Mouse (Mus musculus): ENCODE data around the gene Rabgap1l. TPM values are rescaled to one million over a fixed set of nuclear protein-coding genes. Genes with fewer than 3 reads are reported as not detected.

The Rabgap1l gene
- polyA plus RNA-seq, 1 experiment, result 40.7 TPM

GRCm38 (mm10) chr1:160740650-160741049 lies 52.4 kb downstream of the Rabgap1l start:
- DNase-seq (ENCODE audit: low read depth), result no peak
- TF ChIP-seq POLR2A (IDR thresholded peaks at IDR 0.05; ENCODE audit: borderline replicate concordance, extremely low read depth, insufficient read depth, insufficient read length, poor library complexity, severe bottlenecking) (no peak), CTCF (IDR thresholded peaks at IDR 0.05; ENCODE audit: borderline replicate concordance, extremely low read depth, insufficient read depth, insufficient read length) (no peak)

- TF ChIP-seq CTCF (IDR thresholded peaks at IDR 0.05; ENCODE audit: borderline replicate concordance, extremely low read depth, insufficient read depth, insufficient read length), result no peak
- no peak for DNase-seq (ENCODE audit: low read depth)
Measured at GRCm38 (mm10) chr1:160734743-160735142, 58.3 kb downstream of the Rabgap1l start.

GRCm38 (mm10) chr1:160729944-160730343 lies 63.1 kb downstream of the Rabgap1l start:
- TF ChIP-seq POLR2A (IDR thresholded peaks at IDR 0.05; ENCODE audit: borderline replicate concordance, extremely low read depth, insufficient read depth, insufficient read length, poor library complexity, severe bottlenecking), result no peak
- no peak for TF ChIP-seq CTCF (IDR thresholded peaks at IDR 0.05; ENCODE audit: borderline replicate concordance, extremely low read depth, insufficient read depth, insufficient read length)
- DNase-seq (ENCODE audit: low read depth), result no peak

GRCm38 (mm10) chr1:160717742-160718141 lies 75.3 kb downstream of the Rabgap1l start:
- peak; percentile 79 for DNase-seq (ENCODE audit: low read depth)
- TF ChIP-seq POLR2A (IDR thresholded peaks at IDR 0.05; ENCODE audit: borderline replicate concordance, extremely low read depth, insufficient read depth, insufficient read length, poor library complexity, severe bottlenecking) (no peak), CTCF (IDR thresholded peaks at IDR 0.05; ENCODE audit: borderline replicate concordance, extremely low read depth, insufficient read depth, insufficient read length) (no peak)

GRCm38 (mm10) chr1:160714685-160715084 lies 78.3 kb downstream of the Rabgap1l start:
- peak; percentile 61; the same call in 1 of the 2 replicates for TF ChIP-seq CTCF (IDR thresholded peaks at IDR 0.05; ENCODE audit: borderline replicate concordance, extremely low read depth, insufficient read depth, insufficient read length)
- TF ChIP-seq POLR2A (IDR thresholded peaks at IDR 0.05; ENCODE audit: borderline replicate concordance, extremely low read depth, insufficient read depth, insufficient read length, poor library complexity, severe bottlenecking), result no peak
- DNase-seq (ENCODE audit: low read depth), result peak; percentile 73

GRCm38 (mm10) chr1:160713887-160714286 lies 79.1 kb downstream of the Rabgap1l start:
- no peak for TF ChIP-seq POLR2A (IDR thresholded peaks at IDR 0.05; ENCODE audit: borderline replicate concordance, extremely low read depth, insufficient read depth, insufficient read length, poor library complexity, severe bottlenecking)
- no peak for TF ChIP-seq CTCF (IDR thresholded peaks at IDR 0.05; ENCODE audit: borderline replicate concordance, extremely low read depth, insufficient read depth, insufficient read length)
- DNase-seq (ENCODE audit: low read depth), result no peak

GRCm38 (mm10) chr1:160713383-160713782 lies 79.6 kb downstream of the Rabgap1l start:
- DNase-seq (ENCODE audit: low read depth), result no peak
- TF ChIP-seq CTCF (IDR thresholded peaks at IDR 0.05; ENCODE audit: borderline replicate concordance, extremely low read depth, insufficient read depth, insufficient read length) (no peak), POLR2A (IDR thresholded peaks at IDR 0.05; ENCODE audit: borderline replicate concordance, extremely low read depth, insufficient read depth, insufficient read length, poor library complexity, severe bottlenecking) (no peak)

- no peak for DNase-seq (ENCODE audit: low read depth)
- TF ChIP-seq CTCF (IDR thresholded peaks at IDR 0.05; ENCODE audit: borderline replicate concordance, extremely low read depth, insufficient read depth, insufficient read length) (no peak), POLR2A (IDR thresholded peaks at IDR 0.05; ENCODE audit: borderline replicate concordance, extremely low read depth, insufficient read depth, insufficient read length, poor library complexity, severe bottlenecking) (no peak)
Measured at GRCm38 (mm10) chr1:160710539-160710938, 82.5 kb downstream of the Rabgap1l start.

GRCm38 (mm10) chr1:160704596-160704995 lies 88.4 kb downstream of the Rabgap1l start:
- DNase-seq (ENCODE audit: low read depth), result no peak
- TF ChIP-seq POLR2A (IDR thresholded peaks at IDR 0.05; ENCODE audit: borderline replicate concordance, extremely low read depth, insufficient read depth, insufficient read length, poor library complexity, severe bottlenecking) (no peak), CTCF (IDR thresholded peaks at IDR 0.05; ENCODE audit: borderline replicate concordance, extremely low read depth, insufficient read depth, insufficient read length) (no peak)

- no peak for DNase-seq (ENCODE audit: low read depth)
- TF ChIP-seq POLR2A (IDR thresholded peaks at IDR 0.05; ENCODE audit: borderline replicate concordance, extremely low read depth, insufficient read depth, insufficient read length, poor library complexity, severe bottlenecking) (no peak), CTCF (IDR thresholded peaks at IDR 0.05; ENCODE audit: borderline replicate concordance, extremely low read depth, insufficient read depth, insufficient read length) (no peak)
Measured at GRCm38 (mm10) chr1:160703813-160704212, 89.2 kb downstream of the Rabgap1l start.

- TF ChIP-seq CTCF (IDR thresholded peaks at IDR 0.05; ENCODE audit: borderline replicate concordance, extremely low read depth, insufficient read depth, insufficient read length) (no peak), POLR2A (IDR thresholded peaks at IDR 0.05; ENCODE audit: borderline replicate concordance, extremely low read depth, insufficient read depth, insufficient read length, poor library complexity, severe bottlenecking) (no peak)
- peak; percentile 92 for DNase-seq (ENCODE audit: low read depth)
Measured at GRCm38 (mm10) chr1:160693094-160693447, 99.9 kb downstream of the Rabgap1l start.

- no peak for TF ChIP-seq CTCF (IDR thresholded peaks at IDR 0.05; ENCODE audit: borderline replicate concordance, extremely low read depth, insufficient read depth, insufficient read length)
- TF ChIP-seq POLR2A (IDR thresholded peaks at IDR 0.05; ENCODE audit: borderline replicate concordance, extremely low read depth, insufficient read depth, insufficient read length, poor library complexity, severe bottlenecking), result no peak
- DNase-seq (ENCODE audit: low read depth), result no peak
Measured at GRCm38 (mm10) chr1:160692224-160693093, 100.6 kb downstream of the Rabgap1l start.

Data from brain, embryonic 14.5 days (tissue).